Mouse (Mus musculus) neural tube, embryonic 11.5 days (tissue): ENCODE data around the gene Bbs7. TPM values are rescaled to one million over a fixed set of nuclear protein-coding genes. Genes with fewer than 3 reads are reported as not detected.

ENCODE experiments used
- ATAC-seq: fragments of 200-750 bp; cut with Nextera tagmentation; 2 replicates; pipeline ENCODE4 v1.8.0; 2017; ENCODE audit warnings: moderate number of reproducible peaks, mild to moderate bottlenecking, moderate TSS enrichment, moderate library complexity; ENCODE audit not compliant: insufficient read depth, low FRiP score, low TSS enrichment
- DNase-seq: peaks from one replicate; pipeline ENCODE4 v3.0.0-alpha.2; 2015; ENCODE audit warnings: low spot score
- H3K27ac ChIP-seq: fragments of 300-500 bp; sonication (generic); 2 replicates; pipeline ENCODE4 v1.5.1; 2014; ENCODE audit warnings: low read depth, mild to moderate bottlenecking, low read length
- H3K27me3 ChIP-seq: fragments of 300-500 bp; sonication (generic); 2 replicates; pipeline ENCODE4 v1.6.1; 2014; ENCODE audit warnings: mild to moderate bottlenecking, low read length, mixed read lengths; ENCODE audit not compliant: control insufficient read depth, insufficient read depth
- H3K36me3 ChIP-seq: fragments of 300-500 bp; sonication (generic); 2 replicates; pipeline ENCODE4 v1.6.1; 2014; ENCODE audit warnings: mild to moderate bottlenecking, low read length, moderate library complexity, mixed read lengths; ENCODE audit not compliant: control insufficient read depth, insufficient read depth
- H3K4me1 ChIP-seq: fragments of 300-500 bp; sonication (generic); 2 replicates; pipeline ENCODE4 v1.6.1; 2014; ENCODE audit warnings: low read length, mixed read lengths; ENCODE audit not compliant: control insufficient read depth, insufficient read depth
- H3K4me2 ChIP-seq: fragments of 300-500 bp; sonication (generic); 2 replicates; pipeline ENCODE4 v1.6.1; 2014; ENCODE audit warnings: low read depth, mild to moderate bottlenecking, moderate library complexity
- H3K4me3 ChIP-seq: fragments of 300-500 bp; sonication (generic); 2 replicates; pipeline ENCODE4 v1.5.1; 2014; ENCODE audit warnings: low read depth, low read length
- H3K9ac ChIP-seq: fragments of 300-500 bp; sonication (generic); 2 replicates; pipeline ENCODE4 v1.6.1; 2014; ENCODE audit warnings: mild to moderate bottlenecking, low read length
- H3K9me3 ChIP-seq: fragments of 300-500 bp; sonication (generic); 2 replicates; pipeline ENCODE4 v1.6.1; 2016; ENCODE audit warnings: low read length; ENCODE audit not compliant: control insufficient read depth
- WGBS: fragments of 180-500 bp; shearing (Covaris S2); extraction: QIAGEN DNeasy Blood & Tissue Kit; methylation state at CpG from one replicate; pipeline ENCODE4 v1.1.7; 2014; 5-methylcytosine and 5-hydroxymethylcytosine counted together
- polyA plus RNA-seq: library from polyadenylated mRNA; unstranded; fragments of >200 nt; fragmentation: Nextera tagmentation; extraction: Ambion mirVana; gene quantifications from 2 replicates; pipeline ENCODE4 v1.2.1, GENCODE M21; 2014

Gene Bbs7
- polyA plus RNA-seq, 1 experiment from 2014 or later, result 17.3 TPM

DNA sequence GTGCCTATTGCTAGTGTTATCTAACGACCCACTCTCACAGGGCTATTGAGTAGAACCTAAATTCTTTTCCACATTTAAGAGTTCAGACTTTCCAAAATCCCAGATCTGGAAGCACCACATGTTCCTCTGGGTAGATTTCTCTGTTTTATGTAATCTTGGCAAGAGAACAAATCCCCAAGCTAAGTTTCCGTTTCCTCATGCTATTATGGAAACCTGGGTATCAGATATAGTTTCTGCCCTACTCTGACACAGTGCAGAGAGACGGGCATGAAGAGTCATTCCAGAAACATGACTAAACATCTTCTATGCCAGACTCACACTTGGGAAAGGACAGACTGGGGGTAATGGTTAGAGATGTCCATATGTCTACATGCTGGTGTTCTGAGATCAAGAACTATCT, 88.8 kb downstream of the Bbs7 start:
- no peak overlapping the region for H3K27ac ChIP-seq
- H3K9ac ChIP-seq, result no peak overlapping the region
- H3K4me1 ChIP-seq, result no peaks in the 10 kb centered on the region
- H3K4me2 ChIP-seq, result no peak overlapping the region
- H3K27me3 ChIP-seq, result peaks cover 23% of the 10 kb centered on the region
- ATAC-seq, result no peak
- 91% methylated on average over 3 of the region's 3 CpGs for WGBS
- no peak overlapping the region for H3K4me3 ChIP-seq
- no peak for DNase-seq
- H3K9me3 ChIP-seq, result no peaks in the 10 kb centered on the region
- no peaks in the 10 kb centered on the region for H3K36me3 ChIP-seq

Other genes with a start within 250 kb of the Bbs7 start
- gene Anxa5, start 137.6 kb downstream of the Bbs7 start, polyA plus RNA-seq, result 133 and 137 TPM in 2 replicates
- gene 1810062G17Rik, start 137.5 kb downstream of the Bbs7 start, polyA plus RNA-seq, result 0.37 TPM in 1 of 2 replicates, not detected in the other
- 0.11 and 0.16 TPM in 2 replicates for gene Gm11549, start 91.7 kb downstream of the Bbs7 start, polyA plus RNA-seq
- 97.4 and 105 TPM in 2 replicates for gene Exosc9, start 60.9 kb downstream of the Bbs7 start, polyA plus RNA-seq
- 247 and 248 TPM in 2 replicates for gene Ccna2, start 41.3 kb downstream of the Bbs7 start, polyA plus RNA-seq
- 5.3 and 6.9 TPM in 2 replicates for gene Trpc3, start 76.7 kb upstream of the Bbs7 start, polyA plus RNA-seq
- 44.4 and 52.6 TPM in 2 replicates for gene 4932438A13Rik, start 249.6 kb upstream of the Bbs7 start, polyA plus RNA-seq